Mouse (Mus musculus) CD8-positive naive resting alpha-beta T cell, adult 57 days (primary cell): ENCODE data around the gene Olfr1499. TPM values are rescaled to one million over a fixed set of nuclear protein-coding genes. Genes with fewer than 3 reads are reported as not detected.

Experiments used
- total RNA-seq: library from RNA; stranded (reverse); gene quantifications from one replicate; pipeline ENCODE4 v1.2.4, GENCODE M21; 2023

Olfr1499 gene
- not detected for total RNA-seq

GRCm38 (mm10) chr19:13819347-13819746, at the start of gene Olfr1499:
Gene Olfr1499, minus strand, starts transcription at chr19:13819447.

GRCm38 (mm10) chr19:13861495-13861894, 42.2 kb upstream of the Olfr1499 start, which contains the start of gene Olfr1502:
Gene Olfr1502, plus strand, starts transcription at chr19:13861795.

GRCm38 (mm10) chr19:13850592-13850991, 31.3 kb upstream of the Olfr1499 start, which contains the start of gene Olfr1501:
Gene Olfr1501, minus strand, starts transcription at chr19:13850692.

GRCm38 (mm10) chr19:13830388-13830787, 11.1 kb upstream of the Olfr1499 start, which contains the start of gene Olfr1500:
Gene Olfr1500, minus strand, starts transcription at chr19:13830488.

GRCm38 (mm10) chr19:13798102-13798501, 21.1 kb downstream of the Olfr1499 start, which contains the start of gene Olfr1497:
Gene Olfr1497, minus strand, starts transcription at chr19:13798202.

GRCm38 (mm10) chr19:13777578-13777977, 41.7 kb downstream of the Olfr1499 start, which contains the start of gene Olfr1496:
Gene Olfr1496, plus strand, starts transcription at chr19:13777878.

GRCm38 (mm10) chr19:13764306-13764705, 54.9 kb downstream of the Olfr1499 start, which contains the start of gene Olfr1495:
Gene Olfr1495, plus strand, starts transcription at chr19:13764606.

Other genes with a start within 250 kb of the Olfr1499 start
- gene Olfr1484, start 235.9 kb downstream of the Olfr1499 start, total RNA-seq: not detected
- gene Olfr1487, start 202.1 kb downstream of the Olfr1499 start, total RNA-seq: not detected
- gene Olfr1489, start 187.8 kb downstream of the Olfr1499 start, total RNA-seq: not detected
- gene Olfr1490, start 168.4 kb downstream of the Olfr1499 start, total RNA-seq: not detected
- gene Olfr1491, start 122.2 kb downstream of the Olfr1499 start, total RNA-seq: not detected
- gene Olfr1493-ps1, start 96.2 kb downstream of the Olfr1499 start, total RNA-seq: not detected
- not detected for gene Olfr1494, start 79.7 kb downstream of the Olfr1499 start, total RNA-seq
- not detected for gene Olfr1495, start 54.8 kb downstream of the Olfr1499 start, total RNA-seq
- not detected for gene Olfr1496, start 41.6 kb downstream of the Olfr1499 start, total RNA-seq
- gene Olfr1497, start 21.2 kb downstream of the Olfr1499 start, total RNA-seq: not detected
- gene Olfr1500, start 11.0 kb upstream of the Olfr1499 start, total RNA-seq: not detected
- not detected for gene Olfr1501, start 31.2 kb upstream of the Olfr1499 start, total RNA-seq
- not detected for gene Olfr1502, start 42.3 kb upstream of the Olfr1499 start, total RNA-seq
- not detected for gene Olfr1504, start 78.5 kb upstream of the Olfr1499 start, total RNA-seq
- gene Olfr1505, start 94.1 kb upstream of the Olfr1499 start, total RNA-seq: not detected